Mouse (Mus musculus) bone marrow macrophage, adult 2 months (primary cell): ENCODE data around the gene Serpinb11. TPM values are rescaled to one million over a fixed set of nuclear protein-coding genes. Genes with fewer than 3 reads are reported as not detected.

Experiments used
- H3K27ac ChIP-seq: 2 replicates; pipeline ENCODE4 v1.5.1; 2012; ENCODE audit warnings: low read depth, low read length; ENCODE audit not compliant: insufficient read depth
- H3K4me1 ChIP-seq: 2 replicates; pipeline ENCODE4 v1.6.1; 2012; ENCODE audit warnings: low read length; ENCODE audit not compliant: control insufficient read depth, insufficient read depth
- H3K4me3 ChIP-seq: 2 replicates; pipeline ENCODE4 v1.5.1; 2012; ENCODE audit warnings: mild to moderate bottlenecking, low read length, moderate library complexity; ENCODE audit not compliant: insufficient read depth
- CTCF ChIP-seq: IDR thresholded peaks from 2 replicates; pipeline ENCODE4 v1.5.1; 2012; ENCODE audit warnings: low read depth, mild to moderate bottlenecking, low read length, moderate library complexity
- POLR2A ChIP-seq: IDR thresholded peaks from 2 replicates; pipeline ENCODE4 v1.6.1; 2012; ENCODE audit warnings: mild to moderate bottlenecking, low read depth, low read length, borderline replicate concordance
- polyA plus RNA-seq: library from polyadenylated mRNA; stranded (reverse); fragments of >200 nt; gene quantifications from 2 replicates; pipeline ENCODE4 v1.2.4, GENCODE M21; 2012; ENCODE audit not compliant: missing spikeins, insufficient read depth, insufficient read length

Serpinb11 gene
- polyA plus RNA-seq: not detected in 2 replicates

GRCm38 (mm10) chr1:107360898-107361297 lies at the start of gene Serpinb11:
TSS of gene Serpinb11 (plus strand) at chr1:107361198.
- Histone ChIP-seq H3K4me3 (no peak within 1 kb of the TSS), H3K4me1 (no peaks in the 10 kb centered on the region), H3K27ac (no peak within 1 kb of the TSS)
- no peak for TF ChIP-seq POLR2A
- no peak for TF ChIP-seq CTCF

- no peak for TF ChIP-seq POLR2A
- no peak for TF ChIP-seq CTCF
- no peak overlapping the region for H3K27ac ChIP-seq
- H3K4me3 ChIP-seq: no peak overlapping the region
- H3K4me1 ChIP-seq: peaks cover 2% of the 10 kb centered on the region
These were observed 15.0 kb upstream of the Serpinb11 start for GRCm38 (mm10) chr1:107345979-107346378.

- TF ChIP-seq POLR2A (no peak), CTCF (no peak)
- H3K27ac ChIP-seq: no peak overlapping the region
- no peak overlapping the region for H3K4me3 ChIP-seq
- peaks cover 2% of the 10 kb centered on the region for H3K4me1 ChIP-seq
These were observed 14.2 kb upstream of the Serpinb11 start for GRCm38 (mm10) chr1:107346788-107347187.

GRCm38 (mm10) chr1:107350392-107350791 lies 10.6 kb upstream of the Serpinb11 start:
- peaks cover 2% of the 10 kb centered on the region for H3K4me1 ChIP-seq
- no peak overlapping the region for H3K27ac ChIP-seq
- TF ChIP-seq POLR2A (no peak), CTCF (no peak)
- no peak overlapping the region for H3K4me3 ChIP-seq

- H3K4me1 ChIP-seq: peaks cover 1% of the 10 kb centered on the region
- TF ChIP-seq POLR2A (no peak), CTCF (no peak)
- no peak overlapping the region for H3K27ac ChIP-seq
- H3K4me3 ChIP-seq: no peak overlapping the region
These were observed 9.9 kb upstream of the Serpinb11 start for GRCm38 (mm10) chr1:107351115-107351514.

- no peak for TF ChIP-seq POLR2A
- no peak for TF ChIP-seq CTCF
- H3K4me1 ChIP-seq: no peaks in the 10 kb centered on the region
- H3K4me3 ChIP-seq: no peak overlapping the region
- H3K27ac ChIP-seq: no peak overlapping the region
These were observed 8.0 kb upstream of the Serpinb11 start for GRCm38 (mm10) chr1:107353046-107353445.

GRCm38 (mm10) chr1:107365973-107366372 lies 5.0 kb downstream of the Serpinb11 start:
- no peak overlapping the region for H3K4me3 ChIP-seq
- no peak overlapping the region for H3K27ac ChIP-seq
- H3K4me1 ChIP-seq: no peaks in the 10 kb centered on the region
- TF ChIP-seq CTCF (no peak), POLR2A (no peak)

GRCm38 (mm10) chr1:107368944-107369343 lies 7.9 kb downstream of the Serpinb11 start:
- no peak overlapping the region for H3K4me3 ChIP-seq
- TF ChIP-seq CTCF (no peak), POLR2A (no peak)
- no peak overlapping the region for H3K27ac ChIP-seq
- no peaks in the 10 kb centered on the region for H3K4me1 ChIP-seq

- TF ChIP-seq POLR2A: no peak
- TF ChIP-seq CTCF: no peak
- Histone ChIP-seq H3K4me3 (no peak overlapping the region), H3K4me1 (peaks cover 6% of the 10 kb centered on the region), H3K27ac (no peak overlapping the region)
These were observed 16.0 kb downstream of the Serpinb11 start for GRCm38 (mm10) chr1:107376952-107377351.

GRCm38 (mm10) chr1:107378368-107378767 lies 17.4 kb downstream of the Serpinb11 start:
- Histone ChIP-seq H3K4me1 (peaks cover 9% of the 10 kb centered on the region), H3K27ac (no peak overlapping the region), H3K4me3 (no peak overlapping the region)
- TF ChIP-seq CTCF (no peak), POLR2A (no peak)

- TF ChIP-seq CTCF (no peak), POLR2A (no peak)
- Histone ChIP-seq H3K4me1 (peaks cover 9% of the 10 kb centered on the region), H3K4me3 (no peak overlapping the region), H3K27ac (peak overlapping the region; percentile 17)
These were observed 20.5 kb downstream of the Serpinb11 start for GRCm38 (mm10) chr1:107381491-107381890.
